9 mouse cellular contexts compared by ENCODE assay signal in genomic region chr9:69368071-69368470, GRCm38 (mm10). TPM values are rescaled to one million over a fixed set of nuclear protein-coding genes. Genes with fewer than 3 reads are reported as not detected.
DNase-seq lines count a peak whose midpoint lies in the region; ATAC-seq and TF ChIP-seq lines count a peak whose summit lies in the region.
"Had no signal": no experiment of that assay in that cellular context is flagged by ENCODE, and none has a peak within 500 bp of the region (broad histone marks: within the 10 kb centered on the region; RNA-seq: fewer than 3 reads in every experiment).

No protein-coding gene starts in this region.

- no peak overlapping the region for H3K9ac ChIP-seq in liver, embryonic 11.5 days (ENCODE audit: low read depth, low read length)
- H3K9ac ChIP-seq in heart, postnatal 0 days (replicated peaks; ENCODE audit: low read depth, low read length), result no peak overlapping the region
- H3K9ac ChIP-seq: neural tube, embryonic 12.5 days had no signal

- peak; percentile 58 for DNase-seq in liver
- no peak for DNase-seq in liver, embryonic 11.5 days (ENCODE audit: low spot score)
- DNase-seq in adipocyte (ENCODE audit: low spot score), result peak; percentile 66
- peak; percentile 86 for DNase-seq in cerebellum, postnatal 36 days
- no peak for DNase-seq in heart, postnatal 0 days (ENCODE audit: low spot score)
- DNase-seq in left cerebral cortex, adult 18-20 months (ENCODE audit: low spot score in 2 of 2), result peak; percentile 74 to 80
- peak; percentile 64 for DNase-seq in naive thymus-derived CD4-positive, alpha-beta T cell, adult 2 months (ENCODE audit: low read depth)
- peak; percentile 33 for DNase-seq in testis, postnatal 14 days (ENCODE audit: low spot score)

- H3K4me1 ChIP-seq in liver, embryonic 11.5 days (replicated peaks; ENCODE audit: control insufficient read depth, insufficient read depth, low read length), result no peaks in the 10 kb centered on the region
- no peaks in the 10 kb centered on the region for H3K4me1 ChIP-seq in heart, postnatal 0 days (ENCODE audit: control insufficient read depth, insufficient read depth)
- H3K4me1 ChIP-seq: neural tube, embryonic 12.5 days had no signal

- no peak for TF ChIP-seq EP300 in heart, postnatal 0 days (IDR thresholded peaks at IDR 0.05; ENCODE audit: low read depth)

- H3K9me3 ChIP-seq in liver, embryonic 11.5 days (ENCODE audit: control insufficient read depth, low read length), result no peaks in the 10 kb centered on the region
- no peaks in the 10 kb centered on the region for H3K9me3 ChIP-seq in heart, postnatal 0 days (replicated peaks; ENCODE audit: control insufficient read depth, low read length)
- H3K9me3 ChIP-seq: neural tube, embryonic 12.5 days had no signal

- H3K27ac ChIP-seq in liver, embryonic 11.5 days (ENCODE audit: low read depth, low read length), result no peak overlapping the region
- H3K27ac ChIP-seq in heart, postnatal 0 days (ENCODE audit: low read depth), result no peak overlapping the region
- H3K27ac ChIP-seq: neural tube, embryonic 12.5 days had no signal

- no peak overlapping the region for H3K4me3 ChIP-seq in liver, embryonic 11.5 days (ENCODE audit: low read depth, low read length)
- H3K4me3 ChIP-seq in heart, postnatal 0 days (ENCODE audit: low read depth, low read length), result no peak overlapping the region
- H3K4me3 ChIP-seq: neural tube, embryonic 12.5 days had no signal

- peak; percentile 77 for TF ChIP-seq CTCF in heart, postnatal 0 days (IDR thresholded peaks at IDR 0.05; ENCODE audit: low read depth)

- WGBS in liver, embryonic 11.5 days, result 59% methylated on average over 8 of the region's 8 CpGs
- 71% methylated on average over 8 of the region's 8 CpGs for whole genome bisulfite sequencing in heart, postnatal 0 days

- ATAC-seq in liver, embryonic 11.5 days (replicated peaks; ENCODE audit: low FRiP score), result no peak
- no peak for ATAC-seq in heart, postnatal 0 days (ENCODE audit: insufficient read depth, low read depth)

- no peak overlapping the region for H3K4me2 ChIP-seq in liver, embryonic 11.5 days
- H3K4me2 ChIP-seq in heart, postnatal 0 days (ENCODE audit: low read depth, low read length), result no peak overlapping the region
- H3K4me2 ChIP-seq: neural tube, embryonic 12.5 days had no signal

- no peaks in the 10 kb centered on the region; the same call in 1 of the 2 replicates for H3K27me3 ChIP-seq in liver, embryonic 11.5 days (replicated peaks; ENCODE audit: control insufficient read depth, insufficient read depth, low read length)
- H3K27me3 ChIP-seq in heart, postnatal 0 days (ENCODE audit: control insufficient read depth, insufficient read depth, low read length), result no peaks in the 10 kb centered on the region
- H3K27me3 ChIP-seq: neural tube, embryonic 12.5 days had no signal

- H3K36me3 ChIP-seq in liver, embryonic 11.5 days (ENCODE audit: control insufficient read depth, insufficient read depth, low read length), result no peaks in the 10 kb centered on the region
- H3K36me3 ChIP-seq in heart, postnatal 0 days (replicated peaks; ENCODE audit: control insufficient read depth, insufficient read depth, low read length), result peaks cover 12% of the 10 kb centered on the region
- H3K36me3 ChIP-seq: neural tube, embryonic 12.5 days had no signal

RNA-seq across cellular contexts. Expression of gene Ice2, which starts 29.6 kb away (rescaled TPM):
- 23.1 and 24.9 TPM in 2 replicates for polyA plus RNA-seq in liver, embryonic 11.5 days (2014; fragmentation: Nextera tagmentation; extraction: Ambion mirVana)
- total RNA-seq in heart, postnatal 0 days (2014; rRNA removed; ENCODE audit: low replicate concordance), result 5.9 and 9.1 TPM in 2 replicates
- 6.4 and 6.5 TPM in 2 replicates for polyA plus RNA-seq in heart, postnatal 0 days (2015; fragmentation: Nextera tagmentation; extraction: Ambion mirVana)
- 10 to 100 TPM in 1 of 2 experiments, 1 to 10 TPM in 1; 9.6 to 10.1 TPM for total RNA-seq in left cerebral cortex, adult 18-20 months (2021)

Comparison
In these comparisons a context has a peak if more than half of its experiments do, and no peak if none do; other contexts are left out.
1. DNase-seq: peak in liver (single experiment), adipocyte (single experiment), cerebellum, postnatal 36 days (2 of 2), left cerebral cortex, adult 18-20 months (2 of 2), naive thymus-derived CD4-positive, alpha-beta T cell, adult 2 months (single experiment) and testis, postnatal 14 days (single experiment); none in liver, embryonic 11.5 days (single experiment) and heart, postnatal 0 days (single experiment).